Mouse (Mus musculus): ENCODE data around the gene Tm7sf3.

DNA sequence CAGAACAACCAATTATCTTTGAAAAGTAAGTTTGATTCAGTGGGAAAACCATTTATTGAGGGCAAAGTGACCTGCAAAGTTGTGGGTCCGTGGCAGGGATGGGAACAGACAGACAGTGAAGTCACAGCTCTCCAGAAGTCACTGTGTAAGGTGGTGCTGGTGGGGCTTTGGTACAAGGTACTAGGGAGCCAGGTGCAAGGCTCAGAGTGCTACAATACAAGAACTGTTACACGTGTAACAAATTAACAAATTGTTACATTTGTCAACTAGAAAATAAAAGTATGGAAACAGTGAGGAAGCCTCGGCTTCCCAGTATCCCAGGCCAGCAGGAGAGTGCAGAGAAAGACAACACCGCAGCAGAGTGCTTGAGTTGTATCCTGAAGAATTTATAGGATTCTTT is 31.1 kb upstream of the Tm7sf3 start:
- TF ChIP-seq CTCF (IDR thresholded peaks at IDR 0.05; ENCODE audit: low read depth) (no peak), EP300 (IDR thresholded peaks at IDR 0.05; ENCODE audit: low read depth) (no peak)
